Mouse (Mus musculus) megakaryocyte, embryonic 14.5 days (primary cell): ENCODE measurements around the gene Ifi47. TPM values are rescaled to one million over a fixed set of nuclear protein-coding genes. Genes with fewer than 3 reads are reported as not detected.

Experiments used
- H3K27me3 ChIP-seq: replicated peaks from 2 replicates; pipeline ENCODE3; 2012; ENCODE audit warnings: inconsistent platforms
- H3K36me3 ChIP-seq: replicated peaks from 2 replicates; pipeline ENCODE3; 2012; ENCODE audit warnings: low read length, inconsistent platforms, mixed read lengths
- H3K4me1 ChIP-seq: 2 replicates; pipeline ENCODE4 v1.6.1; 2012; ENCODE audit warnings: inconsistent platforms
- H3K4me3 ChIP-seq: replicated peaks from 2 replicates; pipeline ENCODE3; 2012; ENCODE audit warnings: moderate library complexity, mild to moderate bottlenecking, inconsistent platforms
- H3K9me3 ChIP-seq: 2 replicates; pipeline ENCODE4 v1.6.1; 2012; ENCODE audit warnings: inconsistent platforms
- FLI1 ChIP-seq: IDR thresholded peaks from 2 replicates; pipeline ENCODE4 v1.6.1; 2012; ENCODE audit warnings: low read length, inconsistent platforms, mixed read lengths
- GATA1 ChIP-seq: IDR thresholded peaks from 3 replicates; pipeline ENCODE4 v1.6.1; 2012; ENCODE audit warnings: mixed read lengths, low read length, inconsistent platforms, borderline replicate concordance
- polyA plus RNA-seq: library from polyadenylated mRNA; stranded (reverse); fragments of >175 nt; gene quantifications from 2 replicates; pipeline ENCODE4 v1.2.3, GENCODE M21; 2012; ENCODE audit warnings: low replicate concordance; ENCODE audit not compliant: insufficient read depth

Ifi47 gene
- polyA plus RNA-seq, 1 experiment, result 6.0 TPM

GRCm38 (mm10) chr11:49089735-49090507 lies 13.5 kb downstream of the Ifi47 start:
- Histone ChIP-seq H3K4me3 (no peak overlapping the region), H3K9me3 (no peaks in the 10 kb centered on the region), H3K27me3 (no peaks in the 10 kb centered on the region), H3K4me1 (peaks cover 84% of the 10 kb centered on the region), H3K36me3 (peaks cover 71% of the 10 kb centered on the region)
- no peak for TF ChIP-seq GATA1
- TF ChIP-seq FLI1, result no peak

GRCm38 (mm10) chr11:49090551-49090950 lies 14.2 kb downstream of the Ifi47 start:
- TF ChIP-seq GATA1, result no peak
- Histone ChIP-seq H3K27me3 (no peaks in the 10 kb centered on the region), H3K4me3 (no peak overlapping the region), H3K4me1 (peaks cover 81% of the 10 kb centered on the region), H3K9me3 (no peaks in the 10 kb centered on the region), H3K36me3 (peaks cover 71% of the 10 kb centered on the region)

- peaks cover 81% of the 10 kb centered on the region for H3K4me1 ChIP-seq
Measured at GRCm38 (mm10) chr11:49091171-49091570, 14.8 kb downstream of the Ifi47 start.

GRCm38 (mm10) chr11:49092053-49092586 lies 15.7 kb downstream of the Ifi47 start:
- Histone ChIP-seq H3K36me3 (peaks cover 76% of the 10 kb centered on the region), H3K4me1 (peaks cover 78% of the 10 kb centered on the region)

More at GRCm38 (mm10) chr11:49091171-49091570, 14.8 kb downstream of the Ifi47 start:
- Histone ChIP-seq H3K9me3 (no peaks in the 10 kb centered on the region), H3K36me3 (peaks cover 73% of the 10 kb centered on the region), H3K4me3 (no peak overlapping the region), H3K27me3 (no peaks in the 10 kb centered on the region)
- TF ChIP-seq FLI1 (no peak), GATA1 (no peak)

GRCm38 (mm10) chr11:49092786-49093185 lies 16.4 kb downstream of the Ifi47 start:
- Histone ChIP-seq H3K4me3 (no peak overlapping the region), H3K36me3 (peaks cover 79% of the 10 kb centered on the region), H3K27me3 (no peaks in the 10 kb centered on the region), H3K4me1 (peaks cover 80% of the 10 kb centered on the region), H3K9me3 (no peaks in the 10 kb centered on the region)
- TF ChIP-seq GATA1 (no peak), FLI1 (no peak)

More at GRCm38 (mm10) chr11:49092053-49092586, 15.7 kb downstream of the Ifi47 start:
- Histone ChIP-seq H3K27me3 (no peaks in the 10 kb centered on the region), H3K4me3 (peak overlapping the region; percentile 56), H3K9me3 (no peaks in the 10 kb centered on the region)
- no peak for TF ChIP-seq GATA1
- no peak for TF ChIP-seq FLI1

GRCm38 (mm10) chr11:49093861-49094660 lies 17.7 kb downstream of the Ifi47 start:
- no peaks in the 10 kb centered on the region for H3K27me3 ChIP-seq
- H3K4me1 ChIP-seq, result peaks cover 78% of the 10 kb centered on the region
- peaks cover 78% of the 10 kb centered on the region for H3K36me3 ChIP-seq
- no peaks in the 10 kb centered on the region for H3K9me3 ChIP-seq
- no peak overlapping the region for H3K4me3 ChIP-seq
- TF ChIP-seq GATA1 (no peak), FLI1 (no peak)

- Histone ChIP-seq H3K36me3 (peaks cover 76% of the 10 kb centered on the region), H3K4me1 (peaks cover 76% of the 10 kb centered on the region), H3K27me3 (no peaks in the 10 kb centered on the region), H3K9me3 (no peaks in the 10 kb centered on the region), H3K4me3 (no peak overlapping the region)
- no peak for TF ChIP-seq FLI1
- TF ChIP-seq GATA1, result no peak
Measured at GRCm38 (mm10) chr11:49095367-49095766, 19.0 kb downstream of the Ifi47 start.

GRCm38 (mm10) chr11:49100409-49100808 lies 24.0 kb downstream of the Ifi47 start:
- H3K9me3 ChIP-seq, result no peaks in the 10 kb centered on the region
- peaks cover 70% of the 10 kb centered on the region for H3K36me3 ChIP-seq
- H3K27me3 ChIP-seq, result no peaks in the 10 kb centered on the region
- peak overlapping the region; percentile 72 for H3K4me3 ChIP-seq
- TF ChIP-seq GATA1 (no peak), FLI1 (no peak)
- peaks cover 81% of the 10 kb centered on the region for H3K4me1 ChIP-seq

GRCm38 (mm10) chr11:49101500-49101899 lies 25.1 kb downstream of the Ifi47 start:
- H3K9me3 ChIP-seq, result no peaks in the 10 kb centered on the region
- no peaks in the 10 kb centered on the region for H3K27me3 ChIP-seq
- peaks cover 65% of the 10 kb centered on the region for H3K36me3 ChIP-seq
- H3K4me3 ChIP-seq, result no peak overlapping the region
- peaks cover 77% of the 10 kb centered on the region for H3K4me1 ChIP-seq
- TF ChIP-seq FLI1 (no peak), GATA1 (no peak)
